Mouse (Mus musculus) C2C12 (cell line): Measurements from ENCODE around the gene Rcor1.

Source experiments
- CTCF ChIP-seq: IDR thresholded peaks from one replicate; pipeline ENCODE4 v1.5.1; 2011; ENCODE audit not compliant: control insufficient read depth, insufficient read depth, insufficient read length
- USF1 ChIP-seq: IDR thresholded peaks from one replicate; pipeline ENCODE4 v1.6.1; 2011; ENCODE audit warnings: low read depth, mild to moderate bottlenecking, control low read depth, moderate library complexity

GRCm38 (mm10) chr12:111162312-111163061 lies 123.3 kb downstream of the Rcor1 start:
- TF ChIP-seq CTCF (no peak), USF1 (no peak)
